Mouse (Mus musculus) embryonic stem cell, embryonic (primary cell): ENCODE measurements around the gene Mrpl23.

Experiments
- CTCF ChIA-PET, 4 experiments: fragments of 300-600 bp in 2 of 4; fragments of 350-600 bp in 2 of 4; sonication (Branson Sonifier 250); formaldehyde crosslinking; loops; one replicate each; lab custom pipeline; 2022; ENCODE audit warnings: inconsistent platforms in 2 of 4; lab: Charles Lee
- POLR2A ChIA-PET, 4 experiments: fragments of 300-600 bp in 2 of 4; fragments of 350-600 bp in 2 of 4; sonication (Branson Sonifier 250); formaldehyde crosslinking; loops; one replicate each; lab custom pipeline; 2022; ENCODE audit warnings: antibody characterized with exemption in 4 of 4, inconsistent platforms in 1 of 4; lab: Charles Lee

Gene Mrpl23

GRCm38 (mm10) chr7:142537879-142538278 lies 5.4 kb downstream of the Mrpl23 start:
- POLR2A ChIA-PET, result interaction anchor here in 3 of 4 experiments (0.6 to 2.2 kb wide), 18 partner anchors 10 to 515 kb away, joined by 3 to 11 read pairs (median 4); no protein-coding TSS in a partner anchor
- CTCF ChIA-PET, result interaction anchor here (0.6 to 2.2 kb wide), 66 partner anchors 8 to 1853 kb away, joined by 3 to 24 read pairs (median 5); no protein-coding TSS in a partner anchor

- POLR2A ChIA-PET, result interaction anchor here in 3 of 4 experiments (0.6 to 2.2 kb wide), 19 partner anchors 9 to 1669 kb away, joined by 3 to 11 read pairs (median 4); no protein-coding TSS in a partner anchor
- CTCF ChIA-PET, result interaction anchor here (0.6 to 2.2 kb wide), 59 partner anchors 8 to 1853 kb away, joined by 3 to 24 read pairs (median 5); no protein-coding TSS in a partner anchor
Observed at GRCm38 (mm10) chr7:142538291-142538690, 5.8 kb downstream of the Mrpl23 start.

- CTCF ChIA-PET, result interaction anchor here (0.6 to 2.2 kb wide), 32 partner anchors 13 to 658 kb away, joined by 3 to 24 read pairs (median 6); no protein-coding TSS in a partner anchor
- POLR2A ChIA-PET, result interaction anchor here in 2 of 4 experiments (0.6 to 2.2 kb wide), 5 partner anchors 9 to 1669 kb away, joined by 3 to 11 read pairs (median 4); no protein-coding TSS in a partner anchor
Observed at GRCm38 (mm10) chr7:142538766-142539165, 6.3 kb downstream of the Mrpl23 start.

GRCm38 (mm10) chr7:142539828-142540227 lies 7.3 kb downstream of the Mrpl23 start:
- POLR2A ChIA-PET, result no interaction called here
- CTCF ChIA-PET, result interaction anchor here in 3 of 4 experiments (0.6 to 2.1 kb wide), 3 partner anchors 40 to 205 kb away, joined by 3 to 7 read pairs (median 4); no protein-coding TSS in a partner anchor

- POLR2A ChIA-PET, result interaction anchor here in 1 of 4 experiments (1.3 kb wide), 1 partner anchor 21 kb away, joined by 3 read pairs; no protein-coding TSS in a partner anchor
- CTCF ChIA-PET, result no interaction called here
Observed at GRCm38 (mm10) chr7:142542771-142543303, 10.4 kb downstream of the Mrpl23 start.

GRCm38 (mm10) chr7:142545967-142546366 lies 13.5 kb downstream of the Mrpl23 start:
- CTCF ChIA-PET, result interaction anchor here in 2 of 4 experiments (0.6 to 2.7 kb wide), 3 partner anchors 8 to 59 kb away, joined by 3 to 8 read pairs (median 7); no protein-coding TSS in a partner anchor

GRCm38 (mm10) chr7:142547874-142548273 lies 15.4 kb downstream of the Mrpl23 start:
- ChIA-PET POLR2A (interaction anchor here in 1 of 4 experiments (0.6 to 1.1 kb wide), 2 partner anchors 10 to 65 kb away, joined by 3 to 4 read pairs; no protein-coding TSS in a partner anchor), CTCF (interaction anchor here in 1 of 4 experiments (2.7 kb wide), 1 partner anchor 10 kb away, joined by 7 read pairs; no protein-coding TSS in a partner anchor)

More at GRCm38 (mm10) chr7:142545967-142546366, 13.5 kb downstream of the Mrpl23 start:
- POLR2A ChIA-PET, result interaction anchor here in 2 of 4 experiments (0.9 to 1.1 kb wide), 2 partner anchors 11 to 1054 kb away, joined by 3 to 4 read pairs; partner anchors contain the start of gene Cars (in 1 of the 2)

- ChIA-PET CTCF (interaction anchor here in 2 of 4 experiments (0.6 to 2.7 kb wide), 2 partner anchors 11 to 368 kb away, joined by 3 to 7 read pairs; no protein-coding TSS in a partner anchor), POLR2A (no interaction called here)
Observed at GRCm38 (mm10) chr7:142548706-142549105, 16.2 kb downstream of the Mrpl23 start.

GRCm38 (mm10) chr7:142549941-142550763 lies 17.7 kb downstream of the Mrpl23 start:
- ChIA-PET CTCF (interaction anchor here in 1 of 4 experiments (1.0 to 1.2 kb wide), 3 partner anchors 12 to 216 kb away, joined by 3 to 4 read pairs (median 3); no protein-coding TSS in a partner anchor), POLR2A (interaction anchor here in 1 of 4 experiments (0.6 kb wide), 1 partner anchor 457 kb away, joined by 3 read pairs; no protein-coding TSS in a partner anchor)

GRCm38 (mm10) chr7:142550935-142551373 lies 18.5 kb downstream of the Mrpl23 start:
- POLR2A ChIA-PET, result interaction anchor here in 1 of 4 experiments (0.6 kb wide), 1 partner anchor 456 kb away, joined by 3 read pairs; no protein-coding TSS in a partner anchor
- CTCF ChIA-PET, result interaction anchor here in 1 of 4 experiments (1.0 to 2.4 kb wide), 2 partner anchors 13 kb away, joined by 3 to 15 read pairs; no protein-coding TSS in a partner anchor

GRCm38 (mm10) chr7:142551691-142552090 lies 19.2 kb downstream of the Mrpl23 start:
- CTCF ChIA-PET, result interaction anchor here in 2 of 4 experiments (0.8 to 2.4 kb wide), 5 partner anchors 13 to 46 kb away, joined by 3 to 15 read pairs (median 4); no protein-coding TSS in a partner anchor
- POLR2A ChIA-PET, result interaction anchor here in 1 of 4 experiments (1.0 kb wide), 1 partner anchor 16 kb away, joined by 3 read pairs; no protein-coding TSS in a partner anchor

- CTCF ChIA-PET, result interaction anchor here in 3 of 4 experiments (0.6 to 2.4 kb wide), 15 partner anchors 12 to 1451 kb away, joined by 3 to 15 read pairs (median 3); no protein-coding TSS in a partner anchor
- POLR2A ChIA-PET, result interaction anchor here (0.6 to 1.4 kb wide), 6 partner anchors 9 to 114 kb away, joined by 3 to 4 read pairs (median 4); no protein-coding TSS in a partner anchor
Observed at GRCm38 (mm10) chr7:142552591-142553416, 20.3 kb downstream of the Mrpl23 start.

- ChIA-PET POLR2A (interaction anchor here in 3 of 4 experiments (0.6 to 1.4 kb wide), 5 partner anchors 10 to 113 kb away, joined by 3 to 4 read pairs (median 4); no protein-coding TSS in a partner anchor), CTCF (interaction anchor here in 3 of 4 experiments (0.6 to 2.4 kb wide), 6 partner anchors 15 to 1450 kb away, joined by 3 to 15 read pairs (median 3); no protein-coding TSS in a partner anchor)
Observed at GRCm38 (mm10) chr7:142553417-142554335, 21.2 kb downstream of the Mrpl23 start.

- POLR2A ChIA-PET, result no interaction called here
- CTCF ChIA-PET, result interaction anchor here in 1 of 4 experiments (0.6 kb wide), 1 partner anchor 200 kb away, joined by 10 read pairs; no protein-coding TSS in a partner anchor
Observed at GRCm38 (mm10) chr7:142554625-142555024, 22.1 kb downstream of the Mrpl23 start.

GRCm38 (mm10) chr7:142555366-142556088 lies 23.0 kb downstream of the Mrpl23 start:
- ChIA-PET CTCF (no interaction called here), POLR2A (no interaction called here)
